Mouse (Mus musculus): ENCODE data around the gene Xpr1. TPM values are rescaled to one million over a fixed set of nuclear protein-coding genes. Genes with fewer than 3 reads are reported as not detected.

Gene Xpr1
- polyA plus RNA-seq, 1 experiment from 2014 or later = 10.4 TPM

GRCm38 (mm10) chr1:155353096-155353495 is 64.1 kb downstream of the Xpr1 start:
- Histone ChIP-seq H3K36me3 (ENCODE audit: control insufficient read depth, insufficient read depth, low read length) (no peaks in the 10 kb centered on the region), H3K27ac (ENCODE audit: low read depth, low read length) (no peak overlapping the region)
- WGBS = 83% methylated on average over 4 of the region's 4 CpGs

DNA sequence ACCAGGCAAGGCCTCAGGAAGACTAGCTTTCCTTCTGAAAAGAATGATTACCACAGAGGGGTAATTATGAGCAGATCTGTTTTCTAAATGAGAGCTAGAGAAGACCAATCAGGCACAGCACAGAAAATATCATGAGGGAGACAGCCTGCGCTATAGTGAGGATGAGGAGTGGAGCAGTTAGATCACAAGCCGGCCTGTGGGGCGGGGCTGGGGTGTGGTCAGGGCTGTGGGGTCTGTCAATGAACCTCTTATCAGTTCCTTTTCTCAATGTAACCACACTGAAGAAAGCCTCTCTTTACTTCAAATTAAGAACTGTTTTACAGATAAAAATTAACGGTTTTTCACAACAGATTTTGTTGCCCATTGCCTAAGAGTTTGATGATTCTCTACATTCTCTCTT is 65.7 kb downstream of the Xpr1 start:
- no peak for ATAC-seq (ENCODE audit: low FRiP score, low TSS enrichment)
- no peak overlapping the region for H3K4me3 ChIP-seq (ENCODE audit: low read length)
- WGBS = 93% methylated on average over 4 of the region's 4 CpGs
- no peaks in the 10 kb centered on the region for H3K36me3 ChIP-seq (ENCODE audit: control insufficient read depth, insufficient read depth, low read length)
- no peak overlapping the region for H3K27ac ChIP-seq (ENCODE audit: low read depth, low read length)
- H3K4me2 ChIP-seq (replicated peaks; ENCODE audit: low read depth, low read length) = no peak overlapping the region
- H3K4me1 ChIP-seq (ENCODE audit: control insufficient read depth, insufficient read depth, low read length) = no peaks in the 10 kb centered on the region
- no peak overlapping the region for H3K9ac ChIP-seq (ENCODE audit: low read depth, low read length)
- no peaks in the 10 kb centered on the region for H3K27me3 ChIP-seq (ENCODE audit: control insufficient read depth, insufficient read depth, low read length)
- no peaks in the 10 kb centered on the region for H3K9me3 ChIP-seq (ENCODE audit: control insufficient read depth, low read length)

More at GRCm38 (mm10) chr1:155353096-155353495, 64.1 kb downstream of the Xpr1 start:
- no peak overlapping the region for H3K9ac ChIP-seq (ENCODE audit: low read depth, low read length)
- no peak overlapping the region for H3K4me2 ChIP-seq (replicated peaks; ENCODE audit: low read depth, low read length)
- H3K4me3 ChIP-seq (ENCODE audit: low read length) = no peak overlapping the region
- H3K9me3 ChIP-seq (ENCODE audit: control insufficient read depth, low read length) = no peaks in the 10 kb centered on the region
- no peaks in the 10 kb centered on the region for H3K27me3 ChIP-seq (ENCODE audit: control insufficient read depth, insufficient read depth, low read length)
- no peaks in the 10 kb centered on the region for H3K4me1 ChIP-seq (ENCODE audit: control insufficient read depth, insufficient read depth, low read length)
- ATAC-seq (ENCODE audit: low FRiP score, low TSS enrichment) = no peak

GRCm38 (mm10) chr1:155348491-155348890 is 68.7 kb downstream of the Xpr1 start:
- no peak for ATAC-seq (ENCODE audit: low FRiP score, low TSS enrichment)
- WGBS = 85% methylated on average over 3 of the region's 3 CpGs
- no peaks in the 10 kb centered on the region for H3K4me1 ChIP-seq (ENCODE audit: control insufficient read depth, insufficient read depth, low read length)
- H3K27ac ChIP-seq (ENCODE audit: low read depth, low read length) = no peak overlapping the region
- no peak overlapping the region for H3K4me3 ChIP-seq (ENCODE audit: low read length)
- no peaks in the 10 kb centered on the region for H3K27me3 ChIP-seq (ENCODE audit: control insufficient read depth, insufficient read depth, low read length)
- no peaks in the 10 kb centered on the region for H3K36me3 ChIP-seq (ENCODE audit: control insufficient read depth, insufficient read depth, low read length)
- no peaks in the 10 kb centered on the region for H3K9me3 ChIP-seq (ENCODE audit: control insufficient read depth, low read length)
- no peak overlapping the region for H3K4me2 ChIP-seq (replicated peaks; ENCODE audit: low read depth, low read length)
- no peak overlapping the region for H3K9ac ChIP-seq (ENCODE audit: low read depth, low read length)

DNA sequence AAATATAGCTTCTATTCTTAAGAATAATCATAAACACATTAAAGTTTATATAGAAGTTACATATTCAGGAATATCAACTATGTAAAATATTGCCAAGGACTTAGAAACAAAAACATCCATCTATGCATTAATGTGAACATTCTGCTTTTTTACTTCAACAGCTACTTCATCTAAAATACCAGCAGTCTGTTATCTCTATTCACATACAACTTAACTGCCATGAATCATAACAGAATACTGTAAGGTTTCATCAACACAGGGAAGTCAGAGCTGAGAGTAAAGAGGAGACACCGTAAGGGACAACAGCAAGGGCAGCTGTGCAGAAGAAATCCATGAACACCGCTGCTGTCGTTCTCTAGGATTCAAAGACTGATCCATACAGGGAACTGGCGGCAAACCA is 69.9 kb downstream of the Xpr1 start:
- Histone ChIP-seq H3K9me3 (ENCODE audit: control insufficient read depth, low read length) (no peaks in the 10 kb centered on the region), H3K27me3 (ENCODE audit: control insufficient read depth, insufficient read depth, low read length) (no peaks in the 10 kb centered on the region), H3K27ac (ENCODE audit: low read depth, low read length) (no peak overlapping the region), H3K4me3 (ENCODE audit: low read length) (no peak overlapping the region), H3K36me3 (ENCODE audit: control insufficient read depth, insufficient read depth, low read length) (no peaks in the 10 kb centered on the region), H3K4me1 (ENCODE audit: control insufficient read depth, insufficient read depth, low read length) (no peaks in the 10 kb centered on the region), H3K4me2 (replicated peaks; ENCODE audit: low read depth, low read length) (no peak overlapping the region), H3K9ac (ENCODE audit: low read depth, low read length) (no peak overlapping the region)
- ATAC-seq (ENCODE audit: low FRiP score, low TSS enrichment) = no peak
- WGBS = 87% methylated on average over 4 of the region's 4 CpGs

DNA sequence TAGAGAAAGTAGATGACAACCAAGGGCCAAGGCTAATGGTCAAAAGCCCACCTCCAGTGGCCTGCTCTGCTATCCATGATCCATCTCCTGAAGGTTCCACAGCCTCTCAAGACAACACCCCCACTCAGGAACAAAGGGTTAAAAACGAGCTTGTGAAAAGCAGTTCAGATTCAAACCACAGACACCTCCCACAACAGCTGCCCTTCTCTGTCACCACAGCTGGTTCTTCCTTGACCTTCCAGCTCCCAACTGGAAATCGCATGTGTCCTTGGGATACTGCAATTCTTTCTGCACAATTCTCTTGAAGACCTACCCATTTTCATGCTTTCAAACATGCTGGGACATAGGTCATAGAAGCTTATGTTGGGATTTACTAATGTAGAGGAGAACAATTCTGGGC is 73.2 kb downstream of the Xpr1 start:
- no peak overlapping the region for H3K27ac ChIP-seq (ENCODE audit: low read depth, low read length)
- no peak for ATAC-seq (ENCODE audit: low FRiP score, low TSS enrichment)
- no peaks in the 10 kb centered on the region for H3K36me3 ChIP-seq (ENCODE audit: control insufficient read depth, insufficient read depth, low read length)
- H3K4me3 ChIP-seq (ENCODE audit: low read length) = no peak overlapping the region
- no peaks in the 10 kb centered on the region for H3K27me3 ChIP-seq (ENCODE audit: control insufficient read depth, insufficient read depth, low read length)
- H3K9me3 ChIP-seq (ENCODE audit: control insufficient read depth, low read length) = no peaks in the 10 kb centered on the region
- WGBS = 70% methylated on average over 2 of the region's 2 CpGs
- H3K9ac ChIP-seq (ENCODE audit: low read depth, low read length) = no peak overlapping the region
- H3K4me2 ChIP-seq (replicated peaks; ENCODE audit: low read depth, low read length) = no peak overlapping the region
- no peaks in the 10 kb centered on the region for H3K4me1 ChIP-seq (ENCODE audit: control insufficient read depth, insufficient read depth, low read length)

- Histone ChIP-seq H3K36me3 (ENCODE audit: control insufficient read depth, insufficient read depth, low read length) (no peaks in the 10 kb centered on the region), H3K4me1 (ENCODE audit: control insufficient read depth, insufficient read depth, low read length) (no peaks in the 10 kb centered on the region), H3K9ac (ENCODE audit: low read depth, low read length) (no peak overlapping the region), H3K9me3 (ENCODE audit: control insufficient read depth, low read length) (no peaks in the 10 kb centered on the region), H3K4me2 (replicated peaks; ENCODE audit: low read depth, low read length) (no peak overlapping the region), H3K27ac (ENCODE audit: low read depth, low read length) (no peak overlapping the region), H3K4me3 (ENCODE audit: low read length) (no peak overlapping the region), H3K27me3 (ENCODE audit: control insufficient read depth, insufficient read depth, low read length) (no peaks in the 10 kb centered on the region)
- ATAC-seq (ENCODE audit: low FRiP score, low TSS enrichment) = no peak
- 88% methylated on average over 2 of the region's 2 CpGs for WGBS
Observed at GRCm38 (mm10) chr1:155339622-155340021, 77.6 kb downstream of the Xpr1 start.

DNA sequence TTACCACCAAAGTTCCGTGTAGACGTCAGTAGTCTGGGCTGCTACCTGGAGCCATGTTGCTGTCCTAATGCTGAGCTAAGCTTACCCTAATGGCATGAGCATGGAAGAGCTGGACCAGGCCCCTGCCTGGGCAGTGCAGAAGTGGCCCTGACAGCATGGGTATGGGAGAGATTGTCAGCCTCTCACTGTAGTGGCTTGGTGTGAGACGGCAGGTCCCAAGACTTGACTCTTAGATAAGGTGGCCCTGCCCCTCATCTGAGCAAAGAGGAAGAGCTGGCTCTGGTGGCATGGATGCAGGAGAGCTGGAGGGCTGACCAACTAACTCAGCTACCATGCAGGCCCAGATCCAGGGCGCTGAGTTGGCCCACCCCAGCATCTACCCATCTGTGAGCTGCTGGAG is 79.9 kb downstream of the Xpr1 start:
- ATAC-seq (ENCODE audit: low FRiP score, low TSS enrichment) = no peak
- H3K9ac ChIP-seq (ENCODE audit: low read depth, low read length) = no peak overlapping the region
- no peaks in the 10 kb centered on the region for H3K4me1 ChIP-seq (ENCODE audit: control insufficient read depth, insufficient read depth, low read length)
- no peak overlapping the region for H3K4me2 ChIP-seq (replicated peaks; ENCODE audit: low read depth, low read length)
- no peaks in the 10 kb centered on the region for H3K36me3 ChIP-seq (ENCODE audit: control insufficient read depth, insufficient read depth, low read length)
- no peaks in the 10 kb centered on the region for H3K9me3 ChIP-seq (ENCODE audit: control insufficient read depth, low read length)
- no peak overlapping the region for H3K4me3 ChIP-seq (ENCODE audit: low read length)
- H3K27me3 ChIP-seq (ENCODE audit: control insufficient read depth, insufficient read depth, low read length) = no peaks in the 10 kb centered on the region
- H3K27ac ChIP-seq (ENCODE audit: low read depth, low read length) = no peak overlapping the region
- 95% methylated on average over 4 of the region's 4 CpGs for WGBS

DNA sequence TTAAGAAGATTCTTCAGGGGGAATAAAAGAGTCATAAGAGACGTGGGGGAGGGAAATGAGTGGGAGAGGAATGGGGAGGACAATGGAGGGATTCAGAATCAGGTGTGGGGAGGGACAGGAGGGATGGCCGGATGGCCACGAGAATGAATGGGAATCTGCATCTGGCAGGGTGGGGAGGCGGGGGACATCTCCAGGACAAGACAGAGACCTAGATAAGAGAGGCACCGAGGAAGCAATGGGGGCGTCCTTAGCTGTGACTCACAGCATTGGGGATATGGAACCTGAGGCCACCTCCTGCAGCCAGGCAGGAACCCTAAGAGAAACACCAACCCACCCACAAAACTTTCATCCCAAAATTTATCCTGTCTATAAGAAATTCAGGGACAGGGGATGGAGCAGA is 81.3 kb downstream of the Xpr1 start:
- ATAC-seq (ENCODE audit: low FRiP score, low TSS enrichment) = no peak
- Histone ChIP-seq H3K4me2 (replicated peaks; ENCODE audit: low read depth, low read length) (no peak overlapping the region), H3K27me3 (ENCODE audit: control insufficient read depth, insufficient read depth, low read length) (no peaks in the 10 kb centered on the region), H3K27ac (ENCODE audit: low read depth, low read length) (no peak overlapping the region), H3K4me1 (ENCODE audit: control insufficient read depth, insufficient read depth, low read length) (no peaks in the 10 kb centered on the region), H3K9ac (ENCODE audit: low read depth, low read length) (no peak overlapping the region), H3K36me3 (ENCODE audit: control insufficient read depth, insufficient read depth, low read length) (peaks cover 2% of the 10 kb centered on the region; the same call in 1 of the 2 replicates), H3K9me3 (ENCODE audit: control insufficient read depth, low read length) (no peaks in the 10 kb centered on the region), H3K4me3 (ENCODE audit: low read length) (no peak overlapping the region)
- WGBS = 65% methylated on average over 6 of the region's 6 CpGs

GRCm38 (mm10) chr1:155322183-155322582 is 95.0 kb downstream of the Xpr1 start:
- 53% methylated on average over 1 of the region's 1 CpGs for WGBS
- H3K4me3 ChIP-seq (ENCODE audit: low read length) = no peak overlapping the region
- H3K27ac ChIP-seq (ENCODE audit: low read depth, low read length) = no peak overlapping the region
- H3K27me3 ChIP-seq (ENCODE audit: control insufficient read depth, insufficient read depth, low read length) = no peaks in the 10 kb centered on the region
- H3K4me1 ChIP-seq (ENCODE audit: control insufficient read depth, insufficient read depth, low read length) = no peaks in the 10 kb centered on the region
- no peak overlapping the region for H3K9ac ChIP-seq (ENCODE audit: low read depth, low read length)
- no peaks in the 10 kb centered on the region for H3K36me3 ChIP-seq (ENCODE audit: control insufficient read depth, insufficient read depth, low read length)
- no peak for ATAC-seq (ENCODE audit: low FRiP score, low TSS enrichment)
- no peaks in the 10 kb centered on the region for H3K9me3 ChIP-seq (ENCODE audit: control insufficient read depth, low read length)
- H3K4me2 ChIP-seq (replicated peaks; ENCODE audit: low read depth, low read length) = no peak overlapping the region

Data from kidney, embryonic 14.5 days (tissue).